Mouse (Mus musculus): ENCODE data around the gene Rasl11a. TPM values are rescaled to one million over a fixed set of nuclear protein-coding genes. Genes with fewer than 3 reads are reported as not detected.

The Rasl11a gene
- total and polyA plus RNA-seq, 3 experiments, result 0.25 to 0.42 TPM; not detected in 1

DNA sequence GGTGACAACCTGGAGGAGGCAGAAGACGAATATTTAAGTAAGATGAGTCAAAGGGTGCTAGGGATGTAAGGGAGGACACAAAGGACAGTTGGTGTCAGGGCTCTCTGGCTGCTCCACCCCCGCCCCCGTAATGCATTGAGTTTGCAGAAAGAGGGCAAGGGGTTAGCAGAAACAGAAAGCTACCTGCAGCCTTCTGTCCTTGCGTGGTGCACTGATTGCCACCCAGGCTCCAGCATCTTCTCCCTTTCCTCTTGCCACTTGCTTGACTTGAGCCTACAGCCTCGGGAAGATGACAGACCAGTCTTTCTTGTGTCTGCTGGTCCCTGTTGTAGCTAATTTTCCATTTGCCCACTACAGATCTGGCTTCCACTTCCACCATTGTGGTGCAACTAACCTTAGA lies 5.1 kb upstream of the Rasl11a start:
- Histone ChIP-seq H3K27ac (ENCODE audit: insufficient read depth, low read depth) (no peak overlapping the region), H3K9me3 (replicated peaks; ENCODE audit: low read length) (peaks cover under 1% of the 10 kb centered on the region), H3K4me1 (ENCODE audit: control insufficient read depth in 1 of 2, insufficient read depth in 2 of 2) (peaks cover 0 to 19% of the 10 kb centered on the region in 2 experiments; a peak in 3 of 4 replicates), H3K79me2 (replicated peaks; ENCODE audit: control insufficient read depth, extremely low read depth, insufficient read depth, poor library complexity, severe bottlenecking) (peaks cover 2% of the 10 kb centered on the region), H3K4me3 (replicated peaks in 1 of 3; ENCODE audit: low read depth in 2 of 3, low read length in 2 of 3, poor library complexity in 1 of 3) (no peak overlapping the region), H3K9ac (ENCODE audit: insufficient read depth, low read depth) (no peak overlapping the region), H3K36me3 (replicated peaks in 1 of 2; ENCODE audit: control insufficient read depth in 1 of 2, insufficient read depth in 1 of 2, low read length in 1 of 2) (peaks cover 38 to 52% of the 10 kb centered on the region in 2 experiments), H3K4me2 (ENCODE audit: insufficient read depth, low read depth, poor library complexity, severe bottlenecking) (no peak overlapping the region), H3K27me3 (replicated peaks) (no peaks in the 10 kb centered on the region)
- in situ Hi-C loops (cut with MboI; ENCODE audit: low pct_ligation_motif_present, low pct_unique_long_range_greater_than_20kb, low sequenced_read_pairs) (no loop called here), dilution Hi-C loops (cut with MboI; ENCODE audit: extremely low pct_ligation_motif_present, extremely low pct_unique_long_range_greater_than_20kb, low sequenced_read_pairs) (no loop called here)
- TF ChIP-seq HCFC1 (IDR thresholded peaks at IDR 0.05; ENCODE audit: low read depth, low read length) (no peak), POLR2AphosphoS2 (IDR thresholded peaks at IDR 0.05; ENCODE audit: low read depth, low read length) (peak; percentile 2; the same call in 1 of the 2 replicates)
- no peak for DNase-seq (ENCODE audit: extremely low read depth)

- H3K27me3 ChIP-seq (replicated peaks), result no peaks in the 10 kb centered on the region
- no peak overlapping the region for H3K4me2 ChIP-seq (ENCODE audit: insufficient read depth, low read depth, poor library complexity, severe bottlenecking)
- DNase-seq (ENCODE audit: extremely low read depth), result no peak
- no peak overlapping the region for H3K4me3 ChIP-seq (replicated peaks in 1 of 3; ENCODE audit: low read depth in 2 of 3, low read length in 2 of 3, poor library complexity in 1 of 3)
- H3K27ac ChIP-seq (ENCODE audit: insufficient read depth, low read depth), result no peak overlapping the region
- H3K9me3 ChIP-seq (replicated peaks; ENCODE audit: low read length), result peaks cover 2% of the 10 kb centered on the region
- H3K36me3 ChIP-seq (replicated peaks in 1 of 2; ENCODE audit: control insufficient read depth in 1 of 2, insufficient read depth in 1 of 2, low read length in 1 of 2), result peaks cover 31 to 46% of the 10 kb centered on the region in 2 experiments
- peaks cover 0 to 13% of the 10 kb centered on the region in 2 experiments; a peak in 2 of 4 replicates for H3K4me1 ChIP-seq (ENCODE audit: control insufficient read depth in 1 of 2, insufficient read depth in 2 of 2)
- no peak overlapping the region for H3K9ac ChIP-seq (ENCODE audit: insufficient read depth, low read depth)
- dilution Hi-C loops (cut with MboI; ENCODE audit: extremely low pct_ligation_motif_present, extremely low pct_unique_long_range_greater_than_20kb, low sequenced_read_pairs) (no loop called here), in situ Hi-C loops (cut with MboI; ENCODE audit: low pct_ligation_motif_present, low pct_unique_long_range_greater_than_20kb, low sequenced_read_pairs) (no loop called here)
- peaks cover 2% of the 10 kb centered on the region for H3K79me2 ChIP-seq (replicated peaks; ENCODE audit: control insufficient read depth, extremely low read depth, insufficient read depth, poor library complexity, severe bottlenecking)
- TF ChIP-seq ZC3H11A (IDR thresholded peaks at IDR 0.05; ENCODE audit: low read depth, low read length) (no peak), USF1 (IDR thresholded peaks at IDR 0.05; ENCODE audit: low read depth, low read length) (no peak), KAT2A (IDR thresholded peaks at IDR 0.05; ENCODE audit: insufficient replicate concordance, low read length) (no peak), ETS1 (conservative IDR thresholded peaks at IDR 0.05; ENCODE audit: low read depth, low read length) (no peak), TCF12 (IDR thresholded peaks at IDR 0.05; ENCODE audit: low read depth, low read length) (no peak), ZKSCAN1 (IDR thresholded peaks at IDR 0.05; ENCODE audit: borderline replicate concordance, low read depth, low read length) (no peak), HCFC1 (IDR thresholded peaks at IDR 0.05; ENCODE audit: low read depth, low read length) (no peak), ZMIZ1 (IDR thresholded peaks at IDR 0.05; ENCODE audit: low read depth, low read length) (no peak), MAFK (IDR thresholded peaks at IDR 0.05; ENCODE audit: insufficient replicate concordance, low read length) (no peak), IRF4 (IDR thresholded peaks at IDR 0.05; ENCODE audit: low read depth, low read length) (no peak)
Observed at GRCm38 (mm10) chr5:146840422-146840821, 4.4 kb upstream of the Rasl11a start.

GRCm38 (mm10) chr5:146841301-146841700 lies 3.6 kb upstream of the Rasl11a start:
- no peaks in the 10 kb centered on the region for H3K27me3 ChIP-seq (replicated peaks)
- dilution Hi-C loops (cut with MboI; ENCODE audit: extremely low pct_ligation_motif_present, extremely low pct_unique_long_range_greater_than_20kb, low sequenced_read_pairs), result no loop called here

More at GRCm38 (mm10) chr5:146841301-146841700, 3.6 kb upstream of the Rasl11a start:
- no peaks in the 10 kb centered on the region; the same call in none of the 2 replicates for H3K79me2 ChIP-seq (replicated peaks; ENCODE audit: control insufficient read depth, extremely low read depth, insufficient read depth, poor library complexity, severe bottlenecking)
- H3K9me3 ChIP-seq (replicated peaks; ENCODE audit: low read length), result peaks cover 2% of the 10 kb centered on the region
- no peak for DNase-seq (ENCODE audit: extremely low read depth)
- no peak overlapping the region for H3K4me3 ChIP-seq (replicated peaks in 1 of 3; ENCODE audit: low read depth in 2 of 3, low read length in 2 of 3, poor library complexity in 1 of 3)
- no peak overlapping the region for H3K27ac ChIP-seq (ENCODE audit: insufficient read depth, low read depth)
- H3K9ac ChIP-seq (ENCODE audit: insufficient read depth, low read depth), result no peak overlapping the region
- no peak overlapping the region for H3K4me2 ChIP-seq (ENCODE audit: insufficient read depth, low read depth, poor library complexity, severe bottlenecking)
- TF ChIP-seq POLR2AphosphoS2 (IDR thresholded peaks at IDR 0.05; ENCODE audit: low read depth, low read length) (no peak), PAX5 (IDR thresholded peaks at IDR 0.05; ENCODE audit: low read length) (no peak), CHD1 (IDR thresholded peaks at IDR 0.05; ENCODE audit: low read depth, low read length) (no peak), BHLHE40 (IDR thresholded peaks at IDR 0.05; ENCODE audit: low read depth, low read length) (no peak), NRF1 (IDR thresholded peaks at IDR 0.05; ENCODE audit: low read depth, low read length) (no peak), MAX (IDR thresholded peaks at IDR 0.05; ENCODE audit: low read length) (no peak), CHD2 (IDR thresholded peaks at IDR 0.05; ENCODE audit: low read length) (no peak), USF2 (conservative IDR thresholded peaks at IDR 0.05; ENCODE audit: low read depth, low read length) (no peak), ZNF384 (IDR thresholded peaks at IDR 0.05; ENCODE audit: low read depth, low read length) (no peak), GABPA (IDR thresholded peaks at IDR 0.05; ENCODE audit: insufficient replicate concordance, low read depth, low read length) (no peak), TCF12 (IDR thresholded peaks at IDR 0.05; ENCODE audit: low read depth, low read length) (no peak), MYC (IDR thresholded peaks at IDR 0.05; ENCODE audit: low read depth, low read length) (no peak)
- in situ Hi-C loops (cut with MboI; ENCODE audit: low pct_ligation_motif_present, low pct_unique_long_range_greater_than_20kb, low sequenced_read_pairs), result no loop called here
- H3K36me3 ChIP-seq (replicated peaks in 1 of 2; ENCODE audit: control insufficient read depth in 1 of 2, insufficient read depth in 1 of 2, low read length in 1 of 2), result peaks cover 23 to 37% of the 10 kb centered on the region in 2 experiments
- H3K4me1 ChIP-seq (ENCODE audit: control insufficient read depth in 1 of 2, insufficient read depth in 2 of 2), result peaks cover 0 to 5% of the 10 kb centered on the region in 2 experiments; a peak in 1 of 4 replicates

Measured in CH12.LX (cell line).